Mouse (Mus musculus): ENCODE data around the gene Zfp462. TPM values are rescaled to one million over a fixed set of nuclear protein-coding genes. Genes with fewer than 3 reads are reported as not detected.
"Not testable (repeated sequence)": the region's sequence is repeated elsewhere in the genome, so short reads cannot be mapped to it uniquely, and the experiment has no call there.

Gene Zfp462
- total and polyA plus RNA-seq, 3 experiments = not detected

DNA sequence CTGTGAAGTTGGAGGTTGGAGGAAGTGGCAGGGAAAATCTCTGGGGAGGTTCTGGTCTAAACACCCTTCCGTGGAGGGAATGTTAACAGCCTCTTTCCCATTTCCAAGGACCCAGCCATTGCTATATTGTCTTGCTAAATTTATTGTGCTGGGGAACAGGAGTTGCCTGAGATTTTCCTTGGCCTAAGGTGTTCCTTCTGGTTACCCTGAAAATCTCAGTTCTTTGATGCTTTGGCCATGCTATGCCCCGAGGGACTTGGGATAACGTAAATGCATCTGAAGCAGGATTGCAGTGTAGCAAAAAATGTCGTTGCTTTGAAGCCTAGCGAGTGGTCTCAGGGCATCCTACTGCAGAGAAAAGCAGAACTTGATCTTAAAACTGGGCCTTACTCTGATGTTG lies 47.1 kb downstream of the Zfp462 start:
- in situ Hi-C loops (cut with MboI; ENCODE audit: low pct_ligation_motif_present, low pct_unique_long_range_greater_than_20kb, low sequenced_read_pairs) = no loop called here
- no peaks in the 10 kb centered on the region for H3K36me3 ChIP-seq (replicated peaks in 1 of 2; ENCODE audit: control insufficient read depth in 1 of 2, insufficient read depth in 1 of 2, low read length in 1 of 2)
- TF ChIP-seq HCFC1 (IDR thresholded peaks at IDR 0.05; ENCODE audit: low read depth, low read length) = no peak
- TF ChIP-seq MAFK (IDR thresholded peaks at IDR 0.05; ENCODE audit: insufficient replicate concordance, low read length) = no peak
- no peak for TF ChIP-seq MAX (IDR thresholded peaks at IDR 0.05; ENCODE audit: low read length)
- no peak for TF ChIP-seq GABPA (IDR thresholded peaks at IDR 0.05; ENCODE audit: insufficient replicate concordance, low read depth, low read length)
- TF ChIP-seq MYC (IDR thresholded peaks at IDR 0.05; ENCODE audit: low read depth, low read length) = no peak
- TF ChIP-seq JUN (IDR thresholded peaks at IDR 0.05; ENCODE audit: insufficient read depth, low read depth, low read length) = no peak
- TF ChIP-seq CHD2 (IDR thresholded peaks at IDR 0.05; ENCODE audit: low read length) = no peak
- TF ChIP-seq USF1 (IDR thresholded peaks at IDR 0.05; ENCODE audit: low read depth, low read length) = no peak
- no peak for TF ChIP-seq KAT2A (IDR thresholded peaks at IDR 0.05; ENCODE audit: insufficient replicate concordance, low read length)
- H3K4me2 ChIP-seq (ENCODE audit: insufficient read depth, low read depth, poor library complexity, severe bottlenecking) = no peak overlapping the region
- H3K9ac ChIP-seq (ENCODE audit: insufficient read depth, low read depth) = no peak overlapping the region
- no peaks in the 10 kb centered on the region for H3K79me2 ChIP-seq (replicated peaks; ENCODE audit: control insufficient read depth, extremely low read depth, insufficient read depth, poor library complexity, severe bottlenecking)
- dilution Hi-C loops (cut with MboI; ENCODE audit: extremely low pct_ligation_motif_present, extremely low pct_unique_long_range_greater_than_20kb, low sequenced_read_pairs) = no loop called here
- peaks cover 3% of the 10 kb centered on the region for H3K9me3 ChIP-seq (replicated peaks; ENCODE audit: low read length)
- DNase-seq (ENCODE audit: extremely low read depth) = no peak
- H3K27me3 ChIP-seq (replicated peaks) = no peaks in the 10 kb centered on the region
- no peaks in the 10 kb centered on the region for H3K4me1 ChIP-seq (ENCODE audit: control insufficient read depth in 1 of 2, insufficient read depth in 2 of 2)
- H3K4me3 ChIP-seq (replicated peaks in 1 of 3; ENCODE audit: low read depth in 2 of 3, low read length in 2 of 3, poor library complexity in 1 of 3) = no peak overlapping the region
- H3K27ac ChIP-seq (ENCODE audit: insufficient read depth, low read depth) = no peak overlapping the region

DNA sequence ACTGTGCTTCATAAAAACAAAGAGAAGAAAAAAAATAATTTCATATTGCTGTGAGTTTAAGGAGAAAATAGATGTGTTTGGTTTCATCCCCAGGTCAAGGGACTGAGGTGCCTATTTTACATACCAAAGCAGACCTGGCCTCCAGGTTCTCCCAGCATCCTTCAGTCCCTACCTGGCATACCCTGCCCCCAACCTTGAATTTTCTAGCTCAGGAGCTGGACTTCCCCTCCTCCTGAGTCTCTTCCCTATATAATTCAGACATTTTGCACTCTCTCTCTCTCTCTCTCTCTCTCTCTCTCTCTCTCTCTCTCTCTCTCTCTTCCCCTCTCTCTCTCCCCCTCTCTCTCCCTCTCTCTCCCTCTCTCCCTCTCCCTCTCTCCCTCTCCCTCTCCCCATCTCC lies 48.2 kb downstream of the Zfp462 start:
- H3K9ac ChIP-seq (ENCODE audit: insufficient read depth, low read depth); H3K36me3 ChIP-seq (replicated peaks in 1 of 2; ENCODE audit: control insufficient read depth in 1 of 2, insufficient read depth in 1 of 2, low read length in 1 of 2); H3K79me2 ChIP-seq (replicated peaks; ENCODE audit: control insufficient read depth, extremely low read depth, insufficient read depth, poor library complexity, severe bottlenecking); H3K4me2 ChIP-seq (ENCODE audit: insufficient read depth, low read depth, poor library complexity, severe bottlenecking); dilution Hi-C loops (cut with MboI; ENCODE audit: extremely low pct_ligation_motif_present, extremely low pct_unique_long_range_greater_than_20kb, low sequenced_read_pairs); H3K27me3 ChIP-seq (replicated peaks); H3K9me3 ChIP-seq (replicated peaks; ENCODE audit: low read length); DNase-seq (ENCODE audit: extremely low read depth); in situ Hi-C loops (cut with MboI; ENCODE audit: low pct_ligation_motif_present, low pct_unique_long_range_greater_than_20kb, low sequenced_read_pairs); H3K4me3 ChIP-seq (replicated peaks in 1 of 3; ENCODE audit: low read depth in 2 of 3, low read length in 2 of 3, poor library complexity in 1 of 3); H3K27ac ChIP-seq (ENCODE audit: insufficient read depth, low read depth); H3K4me1 ChIP-seq (ENCODE audit: control insufficient read depth in 1 of 2, insufficient read depth in 2 of 2): not testable (repeated sequence)

DNA sequence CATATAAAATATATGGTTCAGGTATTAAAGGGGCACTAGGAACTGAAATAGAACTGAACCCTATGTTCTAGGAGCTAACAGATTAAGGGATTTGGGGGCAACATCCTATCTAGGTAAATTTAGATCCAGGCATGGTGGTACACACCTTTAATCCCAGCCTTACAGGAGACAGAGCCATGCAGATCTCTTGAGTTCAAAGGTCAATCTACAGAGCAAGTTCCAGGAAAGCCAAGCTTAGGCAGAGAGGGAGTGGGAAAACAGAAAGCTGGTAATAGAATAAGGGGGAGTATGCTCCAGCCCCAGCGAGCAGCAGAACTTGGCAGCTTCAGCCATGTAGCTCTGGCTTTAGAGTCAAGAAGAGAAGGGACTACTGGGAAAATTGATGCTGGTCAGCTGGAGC lies 50.4 kb downstream of the Zfp462 start:
- no peak for DNase-seq (ENCODE audit: extremely low read depth)
- Histone ChIP-seq H3K79me2 (replicated peaks; ENCODE audit: control insufficient read depth, extremely low read depth, insufficient read depth, poor library complexity, severe bottlenecking) (no peaks in the 10 kb centered on the region), H3K27ac (ENCODE audit: insufficient read depth, low read depth) (no peak overlapping the region), H3K36me3 (replicated peaks in 1 of 2; ENCODE audit: control insufficient read depth in 1 of 2, insufficient read depth in 1 of 2, low read length in 1 of 2) (no peaks in the 10 kb centered on the region), H3K4me3 (replicated peaks in 1 of 3; ENCODE audit: low read depth in 2 of 3, low read length in 2 of 3, poor library complexity in 1 of 3) (no peak overlapping the region), H3K9me3 (replicated peaks; ENCODE audit: low read length) (peaks cover 3% of the 10 kb centered on the region), H3K4me1 (ENCODE audit: control insufficient read depth in 1 of 2, insufficient read depth in 2 of 2) (no peaks in the 10 kb centered on the region), H3K9ac (ENCODE audit: insufficient read depth, low read depth) (no peak overlapping the region), H3K27me3 (replicated peaks) (no peaks in the 10 kb centered on the region), H3K4me2 (ENCODE audit: insufficient read depth, low read depth, poor library complexity, severe bottlenecking) (no peak overlapping the region)
- dilution Hi-C loops (cut with MboI; ENCODE audit: extremely low pct_ligation_motif_present, extremely low pct_unique_long_range_greater_than_20kb, low sequenced_read_pairs) (no loop called here), in situ Hi-C loops (cut with MboI; ENCODE audit: low pct_ligation_motif_present, low pct_unique_long_range_greater_than_20kb, low sequenced_read_pairs) (no loop called here)
- TF ChIP-seq RAD21 (IDR thresholded peaks at IDR 0.05; ENCODE audit: low read depth, low read length) (no peak), POLR2AphosphoS2 (IDR thresholded peaks at IDR 0.05; ENCODE audit: low read depth, low read length) (no peak), ELF1 (IDR thresholded peaks at IDR 0.05; ENCODE audit: low read depth, low read length) (no peak), MAFK (IDR thresholded peaks at IDR 0.05; ENCODE audit: insufficient replicate concordance, low read length) (no peak), ETS1 (conservative IDR thresholded peaks at IDR 0.05; ENCODE audit: low read depth, low read length) (no peak), RCOR1 (conservative IDR thresholded peaks at IDR 0.05; ENCODE audit: low read depth, low read length) (no peak), MYC (IDR thresholded peaks at IDR 0.05; ENCODE audit: low read depth, low read length) (no peak), NELFE (IDR thresholded peaks at IDR 0.05; ENCODE audit: low read depth, low read length) (no peak), GABPA (IDR thresholded peaks at IDR 0.05; ENCODE audit: insufficient replicate concordance, low read depth, low read length) (no peak)
